Mouse (Mus musculus): ENCODE measurements around the gene Zfp189.
A peak's percentile ranks its signal among the peaks of the same experiment; 100 is the strongest.
"Not testable (repeated sequence)": the region's sequence is repeated elsewhere in the genome, so short reads cannot be mapped to it uniquely, and the experiment has no call there.

Gene Zfp189

GRCm38 (mm10) chr4:49520572-49521340, at the start of gene Zfp189, which contains the start of gene Mrpl50:
Zfp189 (plus strand) TSS chr4:49521176.
Mrpl50 (minus strand) TSS chr4:49521093.
- peak; percentile 75 to 86 for DNase-seq (ENCODE audit: low spot score in 2 of 2)

GRCm38 (mm10) chr4:49473435-49474100, 47.4 kb upstream of the Zfp189 start, which contains the start of gene Acnat1:
Acnat1 (minus strand) TSS chr4:49473912.
- DNase-seq (ENCODE audit: low spot score in 2 of 2) = no peak

- no peak for DNase-seq (ENCODE audit: low spot score in 2 of 2)
Measured at GRCm38 (mm10) chr4:49474583-49474982, 46.4 kb upstream of the Zfp189 start.

GRCm38 (mm10) chr4:49478118-49478877, 42.7 kb upstream of the Zfp189 start:
- peak; percentile 19 to 33 for DNase-seq (ENCODE audit: low spot score in 2 of 2)

- DNase-seq (ENCODE audit: low spot score in 2 of 2) = not testable (repeated sequence)
Measured at GRCm38 (mm10) chr4:49479035-49479434, 41.9 kb upstream of the Zfp189 start.

GRCm38 (mm10) chr4:49480104-49480760, 40.7 kb upstream of the Zfp189 start:
- no peak for DNase-seq (ENCODE audit: low spot score in 2 of 2)

- DNase-seq (ENCODE audit: low spot score in 2 of 2) = no peak
Measured at GRCm38 (mm10) chr4:49480896-49481295, 40.1 kb upstream of the Zfp189 start.

- DNase-seq (ENCODE audit: low spot score in 2 of 2) = no peak
Measured at GRCm38 (mm10) chr4:49485442-49485841, 35.5 kb upstream of the Zfp189 start.

GRCm38 (mm10) chr4:49485934-49486650, 34.9 kb upstream of the Zfp189 start:
- not testable (repeated sequence) for DNase-seq (ENCODE audit: low spot score in 2 of 2)

- no peak for DNase-seq (ENCODE audit: low spot score in 2 of 2)
Measured at GRCm38 (mm10) chr4:49503563-49503962, 17.4 kb upstream of the Zfp189 start.

GRCm38 (mm10) chr4:49506386-49506785, 14.6 kb upstream of the Zfp189 start, which contains the start of gene Baat:
Baat (minus strand) TSS chr4:49506557.
- no peak for DNase-seq (ENCODE audit: low spot score in 2 of 2)

GRCm38 (mm10) chr4:49509183-49509582, 11.8 kb upstream of the Zfp189 start:
- no peak for DNase-seq (ENCODE audit: low spot score in 2 of 2)

- not testable (repeated sequence) for DNase-seq (ENCODE audit: low spot score in 2 of 2)
Measured at GRCm38 (mm10) chr4:49510236-49510835, 10.6 kb upstream of the Zfp189 start.

GRCm38 (mm10) chr4:49512636-49513035, 8.3 kb upstream of the Zfp189 start:
- DNase-seq (ENCODE audit: low spot score in 2 of 2) = no peak

GRCm38 (mm10) chr4:49514441-49514840, 6.5 kb upstream of the Zfp189 start:
- no peak for DNase-seq (ENCODE audit: low spot score in 2 of 2)

- no peak for DNase-seq (ENCODE audit: low spot score in 2 of 2)
Measured at GRCm38 (mm10) chr4:49519476-49519875, 1.5 kb upstream of the Zfp189 start.

- DNase-seq (ENCODE audit: low spot score in 2 of 2) = no peak
Measured at GRCm38 (mm10) chr4:49521346-49521745, 370 bp downstream of the Zfp189 start.

GRCm38 (mm10) chr4:49522576-49522975, 1.6 kb downstream of the Zfp189 start:
- DNase-seq (ENCODE audit: low spot score in 2 of 2) = no peak

GRCm38 (mm10) chr4:49535036-49535435, 14.1 kb downstream of the Zfp189 start:
- DNase-seq (ENCODE audit: low spot score in 2 of 2) = no peak

- DNase-seq (ENCODE audit: low spot score in 2 of 2) = no peak
Measured at GRCm38 (mm10) chr4:49535675-49536294, 14.8 kb downstream of the Zfp189 start.

Measured in spleen, postnatal 14 days (tissue).